ENCODE assay signal across 8 mouse cellular contexts in the genomic region with DNA sequence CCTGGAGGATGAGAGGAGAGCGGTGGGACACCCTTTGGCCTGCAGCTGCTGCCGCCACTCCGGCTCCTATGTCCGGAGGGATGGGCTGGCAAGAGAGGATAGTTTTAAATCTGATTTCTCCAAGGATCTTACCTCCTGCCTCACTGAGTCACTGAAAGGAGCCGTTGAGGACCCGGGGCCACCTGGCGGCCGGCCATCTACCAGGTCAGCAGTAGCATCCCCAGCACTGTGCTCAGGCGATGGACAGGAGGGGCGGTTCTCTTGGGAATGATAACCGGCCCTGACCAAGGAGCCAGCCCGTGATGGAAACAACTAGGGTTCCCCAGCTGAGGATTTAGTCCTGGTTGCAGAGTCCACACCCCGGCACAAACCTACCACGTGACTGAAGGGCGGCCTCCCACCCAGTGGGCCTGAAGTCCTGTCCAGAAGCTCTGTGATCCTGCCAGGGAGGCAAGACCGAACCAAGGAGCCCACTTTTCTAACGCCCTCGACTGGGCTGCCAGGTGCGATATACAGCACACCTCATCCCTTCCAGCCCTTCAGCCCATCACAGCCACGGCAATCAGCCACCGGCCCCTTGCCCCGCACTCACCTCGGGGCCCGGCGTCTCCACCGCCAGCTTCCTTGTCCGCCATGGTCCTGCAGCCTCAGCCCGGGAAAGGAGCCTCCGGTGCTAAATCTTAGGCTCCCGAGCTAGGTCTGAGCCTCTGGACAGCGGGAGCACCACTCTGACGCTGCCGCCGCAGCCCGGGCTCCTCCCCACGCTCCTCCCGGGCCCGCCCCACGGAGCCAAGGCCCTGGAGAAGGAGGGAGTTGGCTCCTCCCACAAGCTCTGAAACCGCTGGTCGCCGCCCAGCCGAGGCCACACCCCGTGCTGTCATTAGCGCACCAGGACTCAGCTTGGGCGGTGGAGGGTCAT.
DNase-seq lines count a peak whose midpoint lies in the region; ATAC-seq and TF ChIP-seq lines count a peak whose summit lies in the region.

No protein-coding gene starts in this region.

- no peaks in the 10 kb centered on the region for H3K9me3 ChIP-seq in hindbrain, embryonic 15.5 days

- TF ChIP-seq CTCF in gastrocnemius, adult 2 months (IDR thresholded peaks at IDR 0.05) = no peak

- peaks cover 31% of the 10 kb centered on the region for H3K4me1 ChIP-seq in hindbrain, embryonic 15.5 days (replicated peaks)

- intact Hi-C loops in gastrocnemius, adult 2 months (cut with DNase I) = loop anchor here (5.0 kb wide), 1 partner anchor 53 kb away; no protein-coding TSS in a partner anchor

- peak; percentile 95 to 97 for DNase-seq in adrenal gland, adult (ENCODE audit: inconsistent age in 2 of 2, low spot score in 1 of 2)
- DNase-seq in cerebellum, postnatal 36 days = peak; percentile 75 to 77
- DNase-seq in gastrocnemius, adult 2 months = peak; percentile 94
- DNase-seq in left cerebral cortex, adult 11 months (ENCODE audit: low spot score) = peak; percentile 73
- peak; percentile 86 for DNase-seq in lung, postnatal 14 days
- peak; percentile 88 for DNase-seq in retina, embryonic 14.5 days (ENCODE audit: low spot score)
- DNase-seq in urinary bladder, postnatal 10 days (ENCODE audit: low spot score) = peak; percentile 36

- ATAC-seq in hindbrain, embryonic 15.5 days (ENCODE audit: low FRiP score, low read depth) = peak; percentile 87

- no peaks in the 10 kb centered on the region for H3K27me3 ChIP-seq in hindbrain, embryonic 15.5 days

- H3K4me3 ChIP-seq in gastrocnemius, adult 2 months = peak overlapping the region; percentile 86
- H3K4me3 ChIP-seq in hindbrain, embryonic 15.5 days = peak overlapping the region; percentile 73

- peak overlapping the region; percentile 70 for H3K9ac ChIP-seq in hindbrain, embryonic 15.5 days

- peak overlapping the region; percentile 89 for H3K27ac ChIP-seq in gastrocnemius, adult 2 months
- peak overlapping the region; percentile 80 for H3K27ac ChIP-seq in hindbrain, embryonic 15.5 days (replicated peaks)

- peak overlapping the region; percentile 87 for H3K4me2 ChIP-seq in hindbrain, embryonic 15.5 days

- no peaks in the 10 kb centered on the region for H3K36me3 ChIP-seq in hindbrain, embryonic 15.5 days

- under 1% methylated on average over 46 of the region's 46 CpGs for WGBS in hindbrain, embryonic 15.5 days

Comparison
In these comparisons a context has a peak if more than half of its experiments do, and no peak if none do; other contexts are left out.
1. Peak in every context shown above with its lines: DNase-seq, ATAC-seq, H3K4me3 ChIP-seq and H3K27ac ChIP-seq.
2. DNase-seq: peak in every context shown above with its lines; median percentile 96 in adrenal gland, adult; 94 in gastrocnemius, adult 2 months; 88 in retina, embryonic 14.5 days; 86 in lung, postnatal 14 days; 76 in cerebellum, postnatal 36 days; 73 in left cerebral cortex, adult 11 months; 36 in urinary bladder, postnatal 10 days.